Mouse (Mus musculus) embryonic facial prominence, embryonic 14.5 days (tissue): Measurements from ENCODE around the gene Smc3. TPM values are rescaled to one million over a fixed set of nuclear protein-coding genes. Genes with fewer than 3 reads are reported as not detected.
"Not testable (repeated sequence)": the region's sequence is repeated elsewhere in the genome, so short reads cannot be mapped to it uniquely, and the experiment has no call there.

Experiments used
- ATAC-seq: fragments of 200-750 bp; cut with Nextera tagmentation; 2 replicates; pipeline ENCODE4 v1.8.0; 2017; ENCODE audit warnings: low read depth, moderate number of reproducible peaks, moderate TSS enrichment
- DNase-seq: peaks from one replicate; pipeline ENCODE4 v3.0.0-alpha.2; 2015; ENCODE audit warnings: low spot score
- H3K27ac ChIP-seq: fragments of 300-500 bp; sonication (generic); replicated peaks from 2 replicates; pipeline ENCODE4 v1.5.1; 2014; ENCODE audit warnings: low read depth, mild to moderate bottlenecking, low read length, moderate library complexity
- H3K27me3 ChIP-seq: fragments of 300-500 bp; sonication (generic); replicated peaks from 2 replicates; pipeline ENCODE4 v1.6.1; 2014; ENCODE audit warnings: low read length; ENCODE audit not compliant: control insufficient read depth, insufficient read depth
- H3K36me3 ChIP-seq: fragments of 300-500 bp; sonication (generic); 2 replicates; pipeline ENCODE4 v1.6.1; 2014; ENCODE audit warnings: low read length, mixed read lengths; ENCODE audit not compliant: control insufficient read depth, insufficient read depth
- H3K4me1 ChIP-seq: fragments of 300-500 bp; sonication (generic); 2 replicates; pipeline ENCODE4 v1.6.1; 2014; ENCODE audit warnings: antibody characterized with exemption, low read length; ENCODE audit not compliant: control insufficient read depth, insufficient read depth
- H3K4me2 ChIP-seq: fragments of 300-500 bp; sonication (generic); 2 replicates; pipeline ENCODE4 v1.6.1; 2014; ENCODE audit warnings: low read depth, mild to moderate bottlenecking, low read length, moderate library complexity, mixed read lengths
- H3K4me3 ChIP-seq: fragments of 300-500 bp; sonication (generic); 2 replicates; pipeline ENCODE4 v1.5.1; 2014; ENCODE audit warnings: low read depth, mild to moderate bottlenecking, low read length
- H3K9ac ChIP-seq: fragments of 300-500 bp; sonication (generic); 2 replicates; pipeline ENCODE4 v1.6.1; 2014; ENCODE audit warnings: low read depth, mild to moderate bottlenecking, low read length, moderate library complexity, mixed read lengths
- H3K9me3 ChIP-seq: fragments of 300-500 bp; sonication (generic); 2 replicates; pipeline ENCODE4 v1.6.1; 2016; ENCODE audit warnings: low read length; ENCODE audit not compliant: control insufficient read depth
- WGBS: fragments of 180-500 bp; shearing (Covaris S2); extraction: QIAGEN DNeasy Blood & Tissue Kit; methylation state at CpG from one replicate; pipeline ENCODE4 v1.1.7; 2014; 5-methylcytosine and 5-hydroxymethylcytosine counted together
- polyA plus RNA-seq: library from polyadenylated mRNA; unstranded; fragments of >200 nt; fragmentation: Nextera tagmentation; extraction: Ambion mirVana; gene quantifications from 2 replicates; pipeline ENCODE4 v1.2.1, GENCODE M21; 2014

The Smc3 gene
- polyA plus RNA-seq, 1 experiment from 2014 or later: 58.4 TPM

GRCm38 (mm10) chr19:53587686-53588085 is 12.5 kb upstream of the Smc3 start:
- not testable (repeated sequence) for H3K36me3 ChIP-seq, H3K9ac ChIP-seq, DNase-seq, H3K4me2 ChIP-seq, H3K4me3 ChIP-seq, H3K27ac ChIP-seq, ATAC-seq, H3K27me3 ChIP-seq, H3K4me1 ChIP-seq
- 79% methylated on average over 3 of the region's 3 CpGs for WGBS
- peaks cover 15% of the 10 kb centered on the region for H3K9me3 ChIP-seq

GRCm38 (mm10) chr19:53588968-53589367 is 11.2 kb upstream of the Smc3 start, which contains the start of gene Nutf2-ps1:
Nutf2-ps1 (minus strand) TSS chr19:53589068.
- 97% methylated on average over 7 of the region's 7 CpGs for WGBS
- H3K4me1 ChIP-seq, ATAC-seq, H3K9ac ChIP-seq, H3K36me3 ChIP-seq, H3K4me2 ChIP-seq, H3K27me3 ChIP-seq, DNase-seq, H3K27ac ChIP-seq, H3K4me3 ChIP-seq: not testable (repeated sequence)
- H3K9me3 ChIP-seq: peaks cover 15% of the 10 kb centered on the region

GRCm38 (mm10) chr19:53596723-53597474 is 3.3 kb upstream of the Smc3 start:
- H3K9me3 ChIP-seq: no peaks in the 10 kb centered on the region
- H3K4me2 ChIP-seq: no peak overlapping the region
- WGBS: 58% methylated on average over 7 of the region's 7 CpGs
- peaks cover 4% of the 10 kb centered on the region for H3K4me1 ChIP-seq
- H3K36me3 ChIP-seq: no peaks in the 10 kb centered on the region
- no peak overlapping the region for H3K9ac ChIP-seq
- H3K27me3 ChIP-seq: no peaks in the 10 kb centered on the region
- H3K27ac ChIP-seq: no peak overlapping the region
- DNase-seq (no peak), ATAC-seq (no peak)
- no peak overlapping the region for H3K4me3 ChIP-seq

GRCm38 (mm10) chr19:53600549-53601362 is 558 bp downstream of the Smc3 start:
- H3K4me2 ChIP-seq: peak overlapping the region; percentile 83
- H3K9ac ChIP-seq: peak overlapping the region; percentile 97
- H3K27ac ChIP-seq: peak overlapping the region; percentile 97
- DNase-seq (peak; percentile 74), ATAC-seq (peak; percentile 75)
- peak overlapping the region; percentile 99 for H3K4me3 ChIP-seq
- no peaks in the 10 kb centered on the region for H3K9me3 ChIP-seq
- H3K27me3 ChIP-seq: no peaks in the 10 kb centered on the region
- peaks cover 9% of the 10 kb centered on the region for H3K4me1 ChIP-seq
- WGBS: 0% methylated on average over 41 of the region's 82 CpGs
- peaks cover 11% of the 10 kb centered on the region for H3K36me3 ChIP-seq

- Histone ChIP-seq H3K9me3 (no peaks in the 10 kb centered on the region), H3K9ac (peak overlapping the region; percentile 97), H3K27me3 (no peaks in the 10 kb centered on the region), H3K27ac (no peak overlapping the region), H3K4me1 (peaks cover 9% of the 10 kb centered on the region), H3K36me3 (peaks cover 17% of the 10 kb centered on the region), H3K4me3 (peak overlapping the region; percentile 99), H3K4me2 (peak overlapping the region; percentile 83)
- DNase-seq (no peak), ATAC-seq (no peak)
- 9% methylated on average over 11 of the region's 11 CpGs for WGBS
Observed at GRCm38 (mm10) chr19:53601363-53601655, 1.1 kb downstream of the Smc3 start.

- Histone ChIP-seq H3K9ac (no peak overlapping the region), H3K27me3 (no peaks in the 10 kb centered on the region), H3K4me3 (no peak overlapping the region), H3K27ac (no peak overlapping the region), H3K36me3 (peaks cover 40% of the 10 kb centered on the region), H3K4me1 (no peaks in the 10 kb centered on the region), H3K4me2 (no peak overlapping the region), H3K9me3 (no peaks in the 10 kb centered on the region)
- DNase-seq: peak; percentile 29
- peak; percentile 57; the same call in 1 of the 2 replicates for ATAC-seq
- WGBS: 63% methylated on average over 6 of the region's 6 CpGs
Observed at GRCm38 (mm10) chr19:53608921-53609320, 8.7 kb downstream of the Smc3 start.

GRCm38 (mm10) chr19:53621681-53622080 is 21.5 kb downstream of the Smc3 start:
- no peaks in the 10 kb centered on the region for H3K4me1 ChIP-seq
- WGBS: 93% methylated on average over 13 of the region's 13 CpGs
- H3K27me3 ChIP-seq: no peaks in the 10 kb centered on the region
- no peak overlapping the region for H3K27ac ChIP-seq
- no peak overlapping the region for H3K4me3 ChIP-seq
- H3K9me3 ChIP-seq: no peaks in the 10 kb centered on the region
- H3K9ac ChIP-seq: no peak overlapping the region
- DNase-seq (no peak), ATAC-seq (no peak)
- H3K4me2 ChIP-seq: no peak overlapping the region
- peaks cover 87% of the 10 kb centered on the region for H3K36me3 ChIP-seq

- no peak overlapping the region for H3K4me3 ChIP-seq
- WGBS: 90% methylated on average over 2 of the region's 2 CpGs
- no peaks in the 10 kb centered on the region for H3K27me3 ChIP-seq
- no peak overlapping the region for H3K4me2 ChIP-seq
- no peaks in the 10 kb centered on the region for H3K9me3 ChIP-seq
- no peak overlapping the region for H3K27ac ChIP-seq
- no peak for DNase-seq
- no peak for ATAC-seq
- no peak overlapping the region for H3K9ac ChIP-seq
- H3K36me3 ChIP-seq: peaks cover 80% of the 10 kb centered on the region
- no peaks in the 10 kb centered on the region for H3K4me1 ChIP-seq
Observed at GRCm38 (mm10) chr19:53638041-53638440, 37.8 kb downstream of the Smc3 start.
